Mouse (Mus musculus): Measurements from ENCODE around the gene Plekho1. TPM values are rescaled to one million over a fixed set of nuclear protein-coding genes. Genes with fewer than 3 reads are reported as not detected.

Plekho1 gene
- polyA plus RNA-seq, 1 experiment, result 46.3 TPM

DNA sequence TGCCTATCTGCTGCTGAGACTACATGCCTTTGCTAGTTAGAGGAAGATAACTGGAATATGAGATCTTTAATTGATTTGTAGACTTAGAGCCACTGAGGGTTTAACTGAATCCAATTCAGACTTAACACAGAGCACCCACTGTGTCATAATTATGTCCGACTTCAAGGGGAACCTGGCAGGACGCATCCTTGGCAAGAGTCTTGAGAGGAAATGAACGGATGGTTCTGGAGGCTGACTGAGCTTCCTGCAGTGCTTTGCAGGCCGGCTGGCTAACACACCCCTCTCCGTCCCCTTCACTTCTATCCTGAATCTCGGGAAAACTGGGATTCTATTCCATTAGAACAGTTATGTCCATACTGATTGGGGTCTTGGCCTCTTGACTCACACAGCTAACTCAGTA lies 12.7 kb upstream of the Plekho1 start:
- no peak for DNase-seq (ENCODE audit: low read depth)

DNA sequence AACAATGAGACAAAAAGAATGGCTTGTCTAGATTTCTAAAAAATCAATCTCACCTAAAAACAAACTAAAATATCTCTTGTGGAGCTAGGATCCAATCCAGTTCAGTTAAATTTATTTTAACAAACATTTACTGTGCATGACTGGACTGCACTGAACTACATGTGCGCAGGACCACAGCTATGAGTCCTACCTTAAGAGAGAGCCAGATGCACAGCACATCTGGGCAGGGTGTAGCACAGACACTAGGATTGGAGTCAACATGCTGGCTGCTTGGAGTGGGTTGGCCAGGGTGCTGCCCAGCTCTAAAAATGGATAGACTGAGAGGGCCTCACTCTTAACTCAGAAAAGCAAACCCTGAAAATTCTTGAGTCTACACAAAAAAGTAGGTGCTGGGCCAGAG lies 5.8 kb upstream of the Plekho1 start:
- DNase-seq (ENCODE audit: low read depth), result no peak

DNA sequence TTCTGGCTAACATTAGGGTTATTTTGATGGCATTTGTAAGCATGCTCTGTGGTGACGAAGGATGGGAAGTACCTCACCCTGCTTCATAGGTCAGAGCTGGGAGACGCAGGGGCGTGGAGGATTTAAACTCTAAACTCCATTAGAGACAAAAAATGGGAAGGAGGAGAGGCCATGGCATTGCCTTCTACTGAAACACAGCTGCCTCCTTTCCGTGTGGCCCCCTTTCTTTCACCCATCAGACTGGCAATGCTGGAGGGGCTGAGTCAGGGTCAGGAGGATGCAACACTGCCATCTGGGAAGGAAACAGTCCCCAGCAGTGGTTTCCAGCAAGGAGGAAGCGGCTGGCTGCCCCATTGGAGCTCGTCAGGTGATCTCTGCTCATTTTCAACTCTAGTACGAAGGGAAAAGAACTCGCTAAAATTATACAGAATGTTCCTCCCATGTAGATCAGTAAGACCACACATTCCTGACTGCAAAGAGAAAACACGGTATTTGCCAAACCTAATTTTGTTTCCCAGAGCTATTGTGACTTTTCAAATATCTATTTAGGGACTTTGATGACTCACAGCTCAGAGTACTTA lies 5.2 kb upstream of the Plekho1 start:
- no peak for DNase-seq (ENCODE audit: low read depth)

DNA sequence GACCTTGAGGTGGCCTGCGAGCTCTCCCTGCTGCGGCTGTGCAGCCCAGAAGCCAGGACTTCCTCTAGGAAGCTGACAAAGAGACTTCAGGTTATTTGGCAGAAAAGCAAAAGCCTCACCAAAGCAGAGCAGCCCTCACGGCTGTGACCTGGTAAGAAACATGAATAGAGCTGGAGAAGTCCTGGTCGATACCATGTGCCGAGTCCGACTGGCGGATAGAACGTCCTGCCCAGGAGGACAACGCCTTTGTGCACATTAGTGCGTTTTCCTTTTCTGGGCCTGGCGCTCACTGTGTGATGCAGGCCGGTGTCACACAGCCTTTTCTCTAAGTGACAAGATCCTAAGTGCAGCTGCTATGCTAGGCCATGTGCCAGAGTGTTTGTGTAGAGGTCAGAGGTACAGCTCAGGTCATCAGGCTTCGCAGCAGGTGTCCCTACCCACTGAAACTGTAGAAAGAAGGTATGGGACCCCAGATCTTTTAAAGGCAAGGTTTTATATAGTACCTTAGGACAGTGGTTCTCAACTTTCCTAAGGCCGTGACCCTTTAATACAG lies 4.4 kb upstream of the Plekho1 start:
- DNase-seq (ENCODE audit: low read depth), result no peak

DNA sequence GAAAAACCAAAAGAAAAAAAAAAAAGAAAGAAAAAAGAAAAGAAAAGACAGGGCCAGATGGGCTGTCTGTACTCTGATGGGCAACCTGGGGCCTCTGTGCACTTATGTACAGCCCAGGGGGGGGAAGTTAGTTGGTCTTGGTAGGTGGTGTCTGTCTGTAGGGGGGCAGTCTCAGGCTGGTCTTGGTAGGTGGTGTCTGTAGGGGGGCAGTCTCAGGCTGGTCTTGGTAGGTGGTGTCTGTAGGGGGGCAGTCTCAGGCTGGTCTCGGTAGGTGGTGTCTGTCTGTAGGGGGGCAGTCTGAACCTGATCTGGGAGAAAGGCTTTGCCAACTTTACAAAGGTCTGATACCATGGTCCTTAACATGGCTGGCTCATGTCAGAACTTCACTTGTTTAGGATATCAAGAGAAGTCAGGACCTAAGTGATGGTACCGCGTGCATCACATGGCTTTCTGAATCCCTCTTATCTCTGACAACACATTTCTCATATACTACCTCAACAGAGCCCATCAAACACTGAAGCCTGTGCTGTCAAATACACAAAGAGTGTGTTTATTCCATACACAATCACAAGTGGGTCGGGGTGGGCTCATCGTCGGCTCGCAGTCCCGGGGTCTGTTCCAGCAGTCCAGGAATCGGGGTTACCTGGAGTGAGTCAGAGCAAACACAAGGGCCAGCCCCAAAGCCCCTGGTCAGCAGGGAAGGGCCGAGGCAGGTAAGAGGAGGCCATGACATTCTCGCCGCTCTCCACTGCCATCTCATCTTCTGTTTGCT lies 3.7 kb upstream of the Plekho1 start:
- DNase-seq (ENCODE audit: low read depth), result no peak

DNA sequence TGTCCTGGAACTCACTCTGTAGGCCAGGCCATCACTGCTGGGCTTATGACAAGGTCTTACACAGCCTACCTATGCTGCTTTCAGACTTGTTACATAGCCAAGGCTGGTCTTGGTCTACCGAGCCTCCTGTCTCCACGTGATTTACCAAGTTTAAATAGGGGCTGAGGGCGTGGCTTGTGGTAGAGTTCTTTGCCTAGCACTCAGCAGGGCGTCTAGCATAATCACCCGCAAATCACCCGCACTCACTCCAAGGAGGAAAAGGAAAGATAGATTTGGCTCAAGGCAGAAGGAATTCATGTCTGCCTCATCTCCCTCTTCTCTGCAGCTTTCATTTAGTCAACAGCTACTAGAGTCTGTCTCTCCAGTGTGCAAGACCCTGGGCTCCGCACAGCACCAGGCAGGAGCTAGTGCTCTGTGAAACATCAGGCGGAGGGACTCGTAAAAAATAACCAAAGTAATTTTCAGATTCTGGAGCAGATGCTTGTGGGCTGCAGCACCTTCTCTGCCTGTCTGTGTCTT lies 1.5 kb upstream of the Plekho1 start:
- no peak for DNase-seq (ENCODE audit: low read depth)

DNA sequence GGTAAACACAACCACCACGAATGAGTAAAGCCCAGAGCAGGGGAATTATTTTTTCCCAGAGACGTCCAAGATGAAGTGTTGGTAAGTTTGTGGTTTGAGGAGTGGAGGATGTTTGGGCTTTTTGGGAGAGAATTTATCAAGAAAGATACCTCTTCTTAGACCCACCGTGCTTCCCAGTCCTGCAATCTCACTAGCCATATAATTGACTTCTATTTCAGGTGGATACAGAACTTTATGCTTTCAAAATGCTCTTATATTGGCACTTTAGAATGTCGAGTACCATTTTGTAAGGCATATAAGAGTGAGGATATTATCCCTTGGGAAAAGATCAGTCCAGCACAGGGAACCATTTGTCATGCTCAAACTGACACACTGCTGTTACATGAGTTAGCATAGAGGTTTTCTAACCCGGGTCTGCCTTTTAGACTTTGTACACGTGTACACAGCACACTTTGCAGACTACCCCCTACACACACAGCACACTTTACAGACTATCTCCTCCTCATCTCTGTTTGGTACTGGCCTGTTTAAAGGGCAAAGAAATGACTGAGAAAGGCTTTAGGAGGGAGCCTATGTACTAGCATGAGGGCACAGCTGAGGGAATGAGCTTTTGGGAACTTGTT lies 761 bp upstream of the Plekho1 start:
- DNase-seq (ENCODE audit: low read depth), result no peak

DNA sequence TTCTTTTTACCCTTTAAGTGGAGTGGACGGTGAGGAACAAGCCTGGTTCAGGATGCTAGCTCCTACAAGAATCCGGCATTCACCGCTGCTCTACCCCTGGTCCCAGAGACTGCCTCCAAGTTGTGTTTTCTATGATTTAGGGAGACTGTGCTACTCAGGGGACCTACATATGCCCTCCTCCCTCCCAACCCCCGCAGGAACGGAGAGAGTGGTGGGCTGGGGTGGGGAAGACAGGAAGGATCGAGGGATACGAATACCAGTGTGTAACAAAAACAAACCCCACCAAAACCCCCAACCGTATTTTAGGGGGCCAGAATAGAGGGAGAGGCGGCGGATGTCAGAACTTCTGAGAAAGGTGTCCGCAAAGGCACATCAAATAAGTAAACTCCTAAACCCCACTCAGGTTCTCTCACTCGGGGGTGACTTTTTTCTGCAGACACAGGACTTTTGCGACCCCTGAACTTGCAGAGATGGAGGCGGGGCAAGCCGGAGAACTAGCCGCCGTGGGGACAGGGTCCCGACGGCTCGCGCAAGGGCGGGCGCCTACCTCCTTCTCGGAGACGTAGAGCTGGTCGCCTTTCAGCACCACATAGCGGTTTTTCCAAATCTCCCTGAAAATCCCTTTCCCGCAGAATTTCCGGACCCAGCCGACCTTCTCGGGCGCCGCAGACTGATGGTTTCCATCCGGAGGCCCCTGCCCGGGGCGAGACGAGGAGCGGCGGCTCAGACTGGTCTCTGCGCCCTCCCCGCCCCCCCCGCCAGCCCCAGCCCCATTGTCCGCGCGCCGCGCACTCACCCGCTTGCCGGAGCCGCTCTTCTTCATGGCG lies 613 bp downstream of the Plekho1 start:
- DNase-seq (ENCODE audit: low read depth), result no peak

DNA sequence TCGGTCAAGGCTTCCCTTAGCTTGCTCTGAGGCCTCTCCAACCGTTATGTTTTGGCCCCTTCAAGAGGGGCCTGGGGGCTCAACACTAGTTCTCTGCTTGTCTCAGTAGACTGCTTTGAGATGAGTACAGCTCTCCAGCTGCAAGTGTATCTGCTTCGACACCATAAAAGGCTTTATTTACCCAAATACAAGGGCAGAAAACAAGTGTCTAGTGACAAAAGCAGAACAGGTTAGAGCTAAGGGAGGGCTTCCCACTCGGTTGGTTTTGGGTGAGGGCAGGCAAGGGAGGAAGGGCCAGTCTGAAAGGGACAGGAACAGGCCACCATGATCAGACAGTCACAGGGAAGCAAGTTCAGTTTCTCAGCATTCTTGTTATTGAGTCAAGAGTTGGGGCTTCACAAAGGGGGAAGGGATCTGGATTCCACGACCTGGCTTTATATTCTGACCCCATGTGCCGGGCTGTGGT lies 1.4 kb downstream of the Plekho1 start:
- DNase-seq (ENCODE audit: low read depth), result no peak

DNA sequence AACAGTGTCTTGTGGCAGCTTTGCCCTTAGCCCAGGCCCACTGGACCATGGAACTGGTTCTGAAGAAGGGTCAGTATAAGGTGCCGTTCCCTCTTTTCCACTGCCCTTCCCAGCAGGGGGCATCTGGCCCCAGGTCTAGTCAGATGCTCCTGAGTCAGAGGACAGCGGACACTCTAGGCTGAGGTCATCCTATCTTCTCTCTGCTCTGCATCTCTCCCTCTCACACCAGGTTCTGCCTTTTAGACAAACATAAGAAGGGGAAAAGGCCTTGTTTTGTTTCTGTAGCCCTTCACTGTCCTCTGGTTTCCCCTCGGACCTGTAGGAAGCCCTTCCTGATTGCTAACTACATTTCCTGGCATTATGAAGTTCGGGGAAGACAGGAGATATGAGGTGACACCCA lies 1.9 kb downstream of the Plekho1 start:
- no peak for DNase-seq (ENCODE audit: low read depth)

DNA sequence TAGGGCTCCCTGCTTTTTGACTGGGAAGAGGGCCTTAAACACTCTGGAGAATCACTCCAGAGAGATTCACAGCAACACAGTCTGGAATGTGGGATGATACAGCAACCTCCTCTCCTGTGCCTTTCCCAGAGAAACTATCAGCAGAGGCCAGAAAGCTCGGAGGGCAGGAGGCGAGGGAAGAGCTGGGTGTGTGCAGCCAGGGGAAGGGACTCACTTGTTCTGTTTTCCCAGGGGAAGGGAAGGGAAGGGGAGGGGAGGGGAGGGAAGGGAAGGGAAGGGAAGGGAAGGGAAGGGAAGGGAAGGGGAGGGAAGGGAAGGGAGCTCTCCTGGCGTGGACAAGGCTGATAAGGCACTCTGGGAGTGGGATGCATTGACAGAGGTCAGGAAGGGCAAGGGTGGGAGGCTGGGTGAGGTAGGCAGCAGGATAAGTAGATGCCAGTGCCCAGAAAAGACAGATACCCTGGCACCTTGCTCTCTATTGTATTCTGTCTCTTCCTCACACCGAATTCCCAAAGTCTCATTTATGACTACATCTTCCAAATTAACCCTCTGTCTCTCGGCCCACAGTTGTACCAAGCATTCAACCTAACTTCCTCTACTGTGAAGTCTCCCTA lies 2.7 kb downstream of the Plekho1 start:
- DNase-seq (ENCODE audit: low read depth), result no peak

DNA sequence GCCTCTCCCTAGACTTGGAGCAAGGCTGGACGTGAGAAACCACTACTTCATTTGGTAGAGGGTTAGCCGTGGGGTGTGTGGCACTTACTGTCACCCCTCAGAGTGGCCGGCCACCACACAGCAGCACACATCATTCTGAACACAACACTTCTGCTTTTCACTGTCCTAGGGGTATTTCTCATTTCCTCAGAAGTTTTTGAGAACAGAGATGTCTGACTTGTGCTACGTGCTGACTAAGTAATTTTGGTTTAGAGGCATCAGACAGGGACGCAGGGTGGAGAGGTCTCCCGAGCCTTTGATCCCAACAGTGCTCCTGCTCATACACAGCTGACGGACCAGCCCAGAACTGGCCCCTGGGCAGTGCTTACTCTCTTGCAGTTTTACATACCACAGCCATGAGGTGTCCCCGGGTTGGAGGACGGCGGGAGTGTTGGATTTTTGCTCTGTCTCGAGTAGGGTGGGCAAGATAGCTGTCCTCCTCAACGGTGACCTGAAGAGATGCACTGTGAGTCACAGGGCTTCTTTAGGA lies 5.3 kb downstream of the Plekho1 start:
- no peak for DNase-seq (ENCODE audit: low read depth)

DNA sequence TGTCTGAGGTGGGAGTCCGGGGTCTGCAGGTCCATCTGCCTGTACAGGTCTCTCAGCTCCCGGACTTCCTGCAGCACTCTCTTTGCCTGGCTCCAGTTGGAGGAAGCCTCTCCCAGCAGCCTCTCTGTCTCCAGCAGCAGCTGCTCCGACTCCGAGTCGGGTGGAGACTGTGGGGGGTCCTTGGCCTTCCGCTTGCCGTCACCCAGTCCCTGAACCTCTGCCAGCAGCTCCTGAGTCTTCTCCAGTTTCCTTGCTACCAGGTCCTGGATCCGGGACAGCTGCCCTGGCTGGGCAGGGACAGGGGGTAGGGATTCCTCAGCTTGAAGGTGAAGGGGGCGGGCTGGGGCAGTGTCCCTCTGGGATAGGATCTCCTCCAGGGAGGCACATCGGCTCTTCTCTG lies 6.8 kb downstream of the Plekho1 start:
- no peak for DNase-seq (ENCODE audit: low read depth)

DNA sequence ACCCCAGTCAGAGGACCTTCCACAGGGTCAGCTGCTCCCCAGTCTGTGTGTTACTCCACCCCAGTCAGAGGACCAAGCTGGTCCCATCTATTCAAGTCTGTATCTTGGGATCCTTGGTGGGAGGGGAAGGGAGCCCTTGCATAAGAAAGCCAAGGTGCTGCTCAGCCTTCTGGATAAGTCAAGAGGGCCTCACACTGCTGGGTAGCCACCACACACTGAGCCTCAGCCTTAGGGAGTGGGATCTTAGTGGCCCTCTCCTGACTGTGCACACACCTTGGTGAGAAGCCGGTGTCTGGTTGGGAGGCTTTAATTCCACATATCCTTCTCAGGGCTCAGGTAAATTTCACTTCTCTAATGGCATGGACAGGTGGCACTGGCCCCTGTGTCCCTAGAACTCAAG lies 7.7 kb downstream of the Plekho1 start:
- no peak for DNase-seq (ENCODE audit: low read depth)

DNA sequence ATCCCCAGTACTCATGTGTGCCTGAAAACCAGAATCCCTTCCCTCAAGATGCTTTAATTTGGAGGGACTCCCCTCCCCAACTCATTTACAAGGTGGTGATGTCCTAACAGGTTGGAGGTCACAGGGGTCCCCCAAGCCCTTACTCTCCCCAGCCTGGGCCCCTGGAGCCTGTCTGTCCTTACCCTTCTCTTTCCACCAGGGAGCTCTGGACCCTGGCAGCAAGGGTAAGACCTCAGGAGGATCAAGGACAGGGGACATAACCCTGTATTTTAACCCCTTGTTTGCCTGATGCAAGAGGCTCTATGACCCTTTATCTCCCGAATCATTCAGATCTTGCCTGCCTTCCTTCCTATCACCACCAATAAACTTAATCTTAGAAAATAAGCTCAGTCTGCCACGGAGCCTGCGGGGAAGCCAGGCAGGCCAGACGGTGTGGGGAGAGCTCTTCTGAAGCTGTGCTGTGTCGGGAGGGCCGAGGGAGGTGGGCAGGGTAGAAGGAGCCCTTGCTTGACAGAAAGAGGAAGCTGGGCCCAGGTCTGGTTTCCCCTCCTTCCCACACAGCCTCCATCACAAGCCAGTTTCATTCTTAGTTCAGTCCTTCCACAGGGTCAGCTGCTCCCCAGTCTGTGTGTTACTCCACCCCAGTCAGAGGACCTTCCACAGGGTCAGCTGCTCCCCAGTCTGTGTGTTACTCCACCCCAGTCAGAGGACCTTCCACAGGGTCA lies 8.3 kb downstream of the Plekho1 start:
- no peak for DNase-seq (ENCODE audit: low read depth)

DNA sequence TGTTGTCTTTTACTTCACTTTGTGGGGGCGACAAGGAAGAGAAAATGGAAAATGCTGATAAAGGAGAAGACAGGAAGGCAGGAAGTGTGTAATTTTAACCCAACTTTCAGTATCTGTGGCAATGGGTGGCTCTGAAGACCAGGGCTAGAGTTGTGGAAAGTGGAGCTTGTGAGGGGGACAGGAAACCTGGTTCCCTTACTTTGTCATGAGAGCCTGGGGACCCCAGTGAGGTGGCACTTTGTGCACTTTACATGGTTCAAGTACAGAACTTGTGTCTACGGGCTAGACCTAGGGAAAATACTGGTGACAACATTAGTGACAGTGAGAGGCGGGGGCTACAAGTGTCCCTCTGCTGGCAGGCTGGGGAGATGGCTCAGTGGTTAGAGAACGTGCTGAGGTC lies 8.8 kb downstream of the Plekho1 start:
- DNase-seq (ENCODE audit: low read depth), result no peak

DNA sequence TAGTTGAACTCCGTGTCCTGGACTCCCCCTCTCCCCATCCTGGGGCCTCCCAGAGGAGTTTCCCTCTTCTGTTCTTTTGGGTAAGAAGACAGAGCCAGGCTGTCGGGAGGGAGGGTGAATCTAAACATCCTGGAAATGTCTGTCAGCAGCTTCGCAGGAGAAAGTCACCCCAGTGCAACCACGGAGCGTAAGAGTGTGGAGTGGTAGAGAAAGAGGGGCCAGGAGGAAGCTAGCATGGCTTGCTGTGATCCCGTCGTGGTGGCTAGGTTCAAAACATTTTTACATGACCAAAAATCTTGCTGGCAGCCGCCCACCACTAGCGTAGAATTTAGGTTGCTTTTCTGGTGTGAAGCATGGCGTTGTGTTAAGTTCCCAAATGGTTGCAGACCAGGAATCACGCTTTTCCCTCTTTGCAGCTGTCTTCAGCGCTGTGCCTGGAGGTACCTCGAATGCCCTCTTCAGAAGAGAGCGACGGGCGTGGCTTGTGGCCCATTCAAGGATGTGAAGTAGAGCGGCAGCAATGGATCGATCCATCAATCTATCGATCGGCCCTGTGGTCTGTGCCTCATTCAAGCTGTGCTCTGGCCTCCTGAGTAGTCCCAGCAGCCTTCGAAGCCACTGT lies 9.7 kb downstream of the Plekho1 start:
- no peak for DNase-seq (ENCODE audit: low read depth)

DNA sequence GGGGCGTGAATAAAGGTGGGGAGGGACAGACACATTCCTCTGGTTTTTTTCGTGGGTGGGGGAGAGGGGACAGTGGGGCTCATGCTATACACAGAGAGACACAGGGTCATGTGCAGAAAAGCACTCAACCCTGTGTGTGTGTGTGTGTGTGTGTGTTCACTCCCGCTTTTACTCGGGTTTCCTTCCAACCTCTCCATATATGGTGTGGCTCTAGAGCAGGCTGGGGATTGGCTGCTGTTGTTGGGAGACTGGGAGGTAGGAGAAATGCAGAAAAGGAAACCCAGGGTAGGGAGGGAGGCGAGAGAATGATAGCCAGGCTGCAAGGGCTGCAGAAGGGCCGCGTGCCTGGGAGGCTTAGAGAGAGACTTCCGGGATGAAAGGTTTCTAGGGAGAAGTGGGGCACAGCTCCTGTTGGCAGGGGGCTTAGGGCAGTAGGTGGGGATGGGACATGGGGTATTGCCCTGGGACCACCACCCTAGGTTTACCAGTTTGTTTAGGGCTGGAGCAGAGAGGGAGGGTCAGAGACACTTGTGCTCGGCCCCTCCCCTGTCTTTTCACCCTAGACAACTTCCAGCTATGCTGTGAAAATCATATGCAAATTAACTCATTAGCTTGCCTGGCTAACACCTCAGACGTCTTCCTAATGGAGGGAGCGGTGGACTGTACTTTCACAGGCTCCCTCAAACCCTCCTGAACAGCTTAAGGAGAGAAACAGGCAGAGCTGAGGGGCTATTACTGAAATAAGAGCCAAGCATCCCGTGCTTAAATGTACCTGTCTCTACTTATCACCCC lies 10.4 kb downstream of the Plekho1 start:
- no peak for DNase-seq (ENCODE audit: low read depth)

DNA sequence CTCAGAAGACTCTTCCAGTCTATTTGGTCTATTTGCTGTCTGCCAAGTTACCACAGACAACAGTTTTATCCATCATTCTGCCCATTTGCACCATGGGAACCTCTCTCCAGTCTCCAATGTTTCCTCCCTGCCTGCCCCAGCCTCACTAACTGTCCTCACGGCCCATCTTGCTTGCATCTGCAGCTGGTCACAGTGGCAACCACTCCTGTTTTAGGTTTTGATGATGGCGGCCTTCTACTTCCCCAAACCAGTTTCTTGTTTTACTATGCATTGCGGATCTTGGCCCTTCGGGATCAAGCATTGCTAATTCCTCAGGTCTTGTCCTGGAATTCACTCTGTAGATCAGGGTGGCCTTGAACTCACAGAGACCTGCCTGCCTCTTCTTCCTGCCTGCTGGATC lies 13.7 kb downstream of the Plekho1 start:
- no peak for DNase-seq (ENCODE audit: low read depth)

Data from gonadal fat pad, adult 2 months (tissue).